Mouse (Mus musculus) thymus, postnatal 10 days (tissue): ENCODE results near the gene Snrnp200.
A peak's percentile ranks its signal among the peaks of the same experiment; 100 is the strongest.
"Not testable (repeated sequence)": the region's sequence is repeated elsewhere in the genome, so short reads cannot be mapped to it uniquely, and the experiment has no call there.

ENCODE experiments used
- DNase-seq, 2 experiments: peaks; one replicate each; pipeline ENCODE4 v3.0.0; 2021; ENCODE audit warnings: low spot score in 2 of 2

The Snrnp200 gene

DNA sequence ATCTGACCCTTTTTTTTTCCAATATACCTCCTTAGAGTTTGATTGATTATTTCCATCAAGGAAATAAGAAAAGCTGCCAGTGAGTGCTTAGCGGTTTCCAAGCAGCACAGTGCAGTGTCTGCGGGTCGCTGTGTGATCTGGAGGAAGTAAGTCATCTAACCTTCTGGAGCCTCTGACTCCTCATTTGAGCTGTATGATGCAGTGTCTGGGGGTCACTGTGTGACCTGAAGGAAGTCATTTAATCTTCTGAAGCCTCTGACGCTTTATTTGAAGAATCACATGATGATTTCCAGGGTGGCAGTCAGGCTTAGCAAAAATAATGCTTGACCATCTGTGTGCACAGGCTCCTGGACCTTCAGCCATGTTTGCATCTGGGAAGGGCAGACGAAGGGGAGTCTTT lies 44.6 kb downstream of the Snrnp200 start:
- DNase-seq: no peak

DNA sequence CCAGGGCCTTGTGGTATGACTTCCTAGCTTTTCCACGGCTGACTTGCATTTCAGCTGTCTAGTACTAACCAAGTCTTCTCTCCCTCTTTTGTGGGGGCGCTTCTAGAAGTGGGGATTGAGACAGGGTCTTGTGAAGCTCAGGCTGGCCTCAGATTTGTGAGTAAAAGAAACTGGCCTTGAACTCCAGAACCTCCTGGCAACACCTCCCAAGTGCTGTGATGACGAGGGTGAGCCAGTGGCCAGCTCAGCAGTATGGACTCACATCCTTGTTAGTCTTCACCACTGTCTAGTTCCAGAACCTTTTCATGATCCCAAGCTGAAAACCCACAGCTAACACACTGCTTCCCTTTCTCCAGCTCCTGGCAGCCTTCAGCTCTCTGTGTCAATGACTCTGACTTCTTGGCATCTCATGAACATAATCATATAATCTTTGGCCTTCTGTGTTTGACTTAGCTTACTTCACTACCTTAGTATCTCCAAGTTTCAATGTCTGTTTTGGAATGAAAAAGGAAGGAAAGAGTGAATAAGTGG lies 46.5 kb downstream of the Snrnp200 start:
- no peak for DNase-seq

DNA sequence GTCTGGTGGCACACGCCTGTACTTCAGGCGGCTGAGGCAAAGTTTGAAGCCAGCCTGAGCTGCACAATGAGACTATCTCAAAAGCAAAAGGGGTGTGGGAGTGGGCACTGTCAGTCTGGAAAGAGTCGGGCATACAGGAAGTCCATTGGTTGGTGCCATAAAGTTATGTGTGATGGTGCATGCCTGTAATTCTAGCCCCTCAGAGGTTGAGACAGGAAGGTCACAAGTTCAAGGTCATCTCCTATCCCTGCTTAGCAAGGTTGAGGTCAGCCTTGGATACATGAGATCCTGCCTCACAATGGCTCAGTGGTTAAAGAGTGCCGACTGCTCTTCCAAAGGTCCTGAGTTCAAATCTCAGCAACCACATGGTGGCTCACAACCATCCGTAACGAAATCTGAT lies 47.1 kb downstream of the Snrnp200 start:
- DNase-seq: no peak

DNA sequence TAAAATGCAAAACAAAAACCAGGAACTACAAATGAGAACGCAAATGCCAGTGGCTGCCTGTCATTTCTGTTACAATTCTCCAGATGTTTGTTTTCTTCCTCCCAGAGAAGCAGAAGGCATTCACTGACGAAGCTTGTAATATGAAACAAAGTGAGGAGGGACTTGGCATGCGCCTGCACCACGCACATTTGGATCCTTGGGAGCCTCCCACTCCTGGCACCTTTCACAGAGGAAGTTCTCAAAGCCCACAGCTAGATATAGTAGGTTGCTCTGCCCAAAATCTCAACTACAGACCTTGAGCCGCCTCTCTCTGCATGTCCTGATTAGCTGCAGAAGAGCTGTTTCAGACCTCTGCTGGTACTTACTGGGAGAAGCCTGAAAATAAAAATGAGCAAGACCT lies 51.2 kb downstream of the Snrnp200 start:
- DNase-seq: no peak

DNA sequence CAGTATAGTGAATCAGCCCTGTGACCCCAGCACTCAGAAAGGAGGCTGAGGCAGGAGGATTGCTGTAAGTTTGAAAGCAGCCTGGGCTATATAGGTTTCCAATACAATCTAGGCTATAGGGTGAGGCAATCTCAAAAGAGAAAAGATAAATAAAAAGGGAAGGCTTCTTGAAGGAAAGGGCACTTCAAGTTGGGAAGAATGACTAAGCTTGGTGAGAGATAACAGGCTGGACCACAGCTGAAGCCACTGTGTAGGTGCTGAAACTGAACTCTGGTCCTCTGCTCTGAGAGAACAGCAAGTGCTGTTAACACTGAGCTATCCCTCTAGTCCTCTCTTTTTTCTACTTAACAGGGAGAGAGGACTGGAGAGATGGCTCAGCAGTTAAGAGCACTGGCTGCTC lies 54.3 kb downstream of the Snrnp200 start:
- no peak for DNase-seq

DNA sequence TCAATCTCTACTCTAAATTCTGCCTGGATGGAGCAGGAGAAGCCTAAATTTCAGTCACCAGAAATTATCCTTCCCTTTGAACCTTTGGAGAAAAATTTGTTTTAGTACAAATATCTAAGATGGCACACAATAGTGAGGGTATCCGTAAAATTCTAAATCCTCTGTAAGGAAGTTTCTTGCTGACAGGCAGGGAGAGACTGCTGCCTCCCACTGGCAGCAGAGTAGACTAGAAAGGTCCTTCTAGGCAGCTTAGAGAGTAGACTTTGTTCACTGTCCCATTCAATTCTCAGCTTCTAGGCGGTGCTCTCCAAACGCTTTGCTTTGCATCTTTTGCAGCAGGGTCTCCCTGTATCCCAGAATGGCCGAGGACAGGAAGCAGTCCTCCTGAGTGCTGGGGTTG lies 59.7 kb downstream of the Snrnp200 start:
- DNase-seq: no peak

DNA sequence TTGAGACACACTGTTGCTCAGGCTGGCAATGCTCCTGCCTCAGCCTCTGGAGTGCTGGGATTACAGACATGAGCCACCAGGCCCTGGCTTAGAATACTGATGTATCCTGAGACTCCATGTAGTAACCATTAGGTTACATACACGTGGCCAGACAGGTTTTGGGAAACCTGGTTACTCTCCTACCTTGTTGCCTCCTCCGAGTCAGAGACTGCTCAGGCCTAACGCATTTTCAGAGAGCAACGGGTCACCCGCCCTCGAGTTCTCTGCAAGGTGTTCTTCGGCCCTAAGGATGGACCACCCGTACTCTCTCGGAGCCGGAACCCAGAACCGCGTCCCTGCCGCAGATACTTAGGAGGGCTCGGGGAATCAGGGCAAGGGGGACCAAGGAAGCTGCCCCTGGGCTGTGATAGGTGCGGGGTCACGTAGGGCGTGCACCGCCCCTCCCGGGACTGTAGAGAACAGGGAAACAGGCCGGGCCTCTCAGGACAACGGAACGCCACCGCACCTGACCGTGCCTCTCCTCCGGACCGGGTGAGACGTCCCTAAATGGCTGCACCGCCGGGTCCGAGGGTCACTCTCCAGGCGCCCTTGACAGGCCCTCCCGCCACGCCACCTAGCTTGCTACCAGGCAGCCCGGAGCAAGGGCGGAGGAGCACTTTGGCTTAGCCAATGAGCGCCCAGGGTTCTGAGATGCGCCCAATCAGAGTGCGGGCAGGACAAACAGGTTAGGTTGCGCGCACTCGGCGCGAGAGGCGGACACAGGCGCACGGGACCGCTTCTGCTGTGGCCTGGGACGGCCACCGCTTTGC lies 61.5 kb downstream of the Snrnp200 start, which contains the start of gene Stard7:
Stard7 (plus strand) TSS at position 728 of the 809 bp plus-strand sequence.
- DNase-seq: peak; percentile 89 to 91

DNA sequence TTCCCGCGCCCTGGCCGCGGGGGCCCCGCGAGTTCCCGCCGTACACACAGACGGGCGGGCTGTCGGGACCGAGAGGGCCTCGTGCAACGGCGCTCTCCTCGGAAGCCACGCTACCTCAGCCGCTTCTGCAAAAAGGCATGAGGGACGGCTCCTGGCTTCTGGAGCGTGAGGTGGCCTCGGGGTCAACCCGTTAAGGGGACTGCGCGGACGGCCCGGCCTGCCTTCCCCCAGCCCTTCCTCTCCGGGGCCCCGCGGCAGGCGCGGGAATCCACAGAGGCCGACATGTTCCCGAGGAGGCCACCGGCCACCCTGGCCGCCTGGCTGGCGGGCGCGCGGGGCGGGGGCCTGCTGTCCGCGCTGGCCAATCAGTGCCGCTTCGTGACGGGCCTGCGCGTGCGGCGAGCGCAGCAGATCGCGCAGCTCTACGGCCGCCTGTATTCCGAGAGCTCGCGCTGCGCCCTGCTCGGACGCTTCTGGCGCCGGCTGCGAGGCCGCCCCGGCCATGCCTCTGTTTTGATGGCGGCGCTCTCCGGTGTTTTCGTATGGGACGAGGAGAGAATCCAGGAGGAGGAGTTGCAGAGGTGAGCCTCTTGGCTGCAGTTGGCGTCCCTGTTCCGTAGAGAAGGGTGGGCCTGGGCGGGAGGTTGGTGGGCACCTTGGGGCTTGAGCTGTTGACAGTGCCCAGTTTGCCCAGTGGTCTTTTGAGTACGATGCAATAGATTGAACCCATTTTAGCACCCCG lies 62.3 kb downstream of the Snrnp200 start:
- DNase-seq: peak; percentile 42 to 49

DNA sequence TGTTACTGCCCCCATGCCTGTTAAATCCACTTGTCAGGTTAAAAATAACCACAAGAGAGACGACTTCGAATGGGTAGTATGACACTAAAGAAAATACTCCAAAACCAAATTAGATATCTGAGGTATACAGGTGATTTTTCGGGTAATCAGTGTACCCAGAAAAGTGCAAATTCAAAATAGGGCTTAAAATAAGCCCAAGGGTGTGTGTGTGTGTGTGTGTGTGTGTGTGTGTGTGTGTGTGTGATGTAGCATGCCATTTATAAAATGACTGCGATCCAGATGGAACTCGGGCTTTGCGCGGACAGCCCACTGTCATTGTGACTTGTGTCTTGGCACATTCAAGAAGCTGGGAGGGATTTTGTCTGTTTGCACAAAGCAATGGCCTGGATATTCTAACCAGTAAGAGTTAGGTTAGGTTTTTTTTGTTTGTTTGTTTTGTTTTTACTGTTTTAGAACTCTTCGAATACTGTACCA lies 62.9 kb downstream of the Snrnp200 start:
- no peak for DNase-seq

DNA sequence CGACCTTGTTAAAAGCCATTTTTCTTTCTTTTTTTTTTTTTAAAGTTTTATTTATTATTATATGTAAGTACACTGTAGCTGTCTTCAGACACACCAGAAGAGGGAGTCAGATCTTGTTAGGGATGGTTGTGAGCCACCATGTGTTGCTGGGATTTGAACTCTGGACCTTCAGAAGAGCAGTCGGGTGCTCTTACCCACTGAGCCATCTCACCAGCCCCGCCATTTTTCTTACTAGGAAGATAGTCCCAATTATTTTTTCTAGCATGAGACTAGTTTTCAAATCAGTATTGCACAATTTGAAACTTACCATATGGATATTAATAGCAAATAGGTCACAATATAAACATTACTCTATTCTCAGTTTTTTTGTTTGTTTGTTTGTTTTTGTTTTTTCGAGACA lies 63.9 kb downstream of the Snrnp200 start:
- DNase-seq: not testable (repeated sequence)

DNA sequence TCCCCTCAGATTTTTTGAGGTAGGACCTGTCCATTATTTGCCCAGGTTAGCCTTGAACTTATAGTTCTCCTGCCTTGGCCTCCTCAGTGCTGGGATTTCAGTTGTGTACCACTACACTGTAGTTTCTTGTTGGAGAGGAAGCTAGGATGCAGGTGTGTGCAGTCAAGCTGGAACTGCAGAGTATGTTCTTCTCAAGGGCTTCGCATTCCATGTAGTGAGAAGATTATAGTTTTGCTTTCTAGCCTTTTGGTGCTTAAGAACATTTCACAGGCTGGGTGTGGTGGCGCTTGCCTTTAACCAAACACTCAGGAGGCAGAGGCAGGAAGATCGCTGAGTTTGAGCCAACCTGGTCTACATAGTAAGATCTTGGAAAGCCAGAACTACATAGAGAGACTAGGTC lies 64.6 kb downstream of the Snrnp200 start:
- DNase-seq: no peak

DNA sequence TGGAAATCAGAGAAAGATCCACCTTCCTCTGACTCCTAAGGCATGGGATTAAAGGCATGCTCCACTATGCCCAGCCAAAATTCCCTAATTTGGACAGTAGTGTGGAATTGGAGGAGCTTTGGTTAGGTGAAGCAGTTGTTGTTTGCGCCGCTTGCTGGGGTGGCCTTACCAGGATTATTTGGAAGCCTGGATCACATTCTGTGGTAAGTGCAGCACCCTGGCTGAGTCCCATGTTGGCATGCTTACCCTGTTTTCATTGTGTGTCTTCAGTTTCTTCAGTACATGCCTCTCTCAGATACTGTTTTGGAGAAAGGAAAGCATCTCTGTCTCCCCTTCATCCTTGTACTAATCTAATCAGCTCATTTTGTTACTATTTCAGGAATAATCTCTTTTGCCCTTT lies 66.4 kb downstream of the Snrnp200 start:
- no peak for DNase-seq

DNA sequence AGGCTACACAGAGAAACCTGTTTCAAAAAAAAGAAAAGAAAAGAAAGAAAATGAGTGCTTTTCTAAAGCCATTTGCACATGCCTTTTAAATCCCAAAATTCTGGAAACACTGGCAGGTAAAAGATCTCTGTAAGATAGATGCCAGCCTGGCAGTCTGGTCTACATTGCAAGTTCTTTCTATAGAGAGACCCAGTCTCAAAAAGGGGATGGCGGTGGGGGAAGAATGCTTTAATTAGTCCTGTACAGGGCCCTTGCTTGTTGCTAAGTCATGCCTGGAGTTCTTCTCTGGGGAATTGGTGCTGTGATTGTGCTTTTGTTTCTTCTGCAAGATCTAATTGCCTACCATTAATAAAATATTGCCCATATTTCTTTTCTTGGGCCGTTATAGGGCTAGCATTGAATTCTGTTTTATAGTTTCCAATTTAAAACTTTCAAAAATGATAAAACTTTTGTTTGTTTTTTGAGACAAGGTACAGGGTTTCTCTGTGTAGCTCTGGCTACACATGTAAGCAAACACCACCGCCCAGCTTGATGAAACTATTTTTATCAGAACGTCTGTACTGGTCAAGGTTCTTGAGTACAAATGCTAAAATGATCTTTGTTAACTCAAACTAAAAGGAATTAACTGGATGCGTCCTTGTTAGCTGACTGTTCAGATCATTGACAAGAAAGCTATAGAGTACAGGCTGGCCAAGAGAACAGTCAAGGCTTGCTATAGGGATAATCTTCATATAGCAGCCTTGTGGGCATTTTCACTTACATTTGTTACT lies 67.5 kb downstream of the Snrnp200 start:
- no peak for DNase-seq

DNA sequence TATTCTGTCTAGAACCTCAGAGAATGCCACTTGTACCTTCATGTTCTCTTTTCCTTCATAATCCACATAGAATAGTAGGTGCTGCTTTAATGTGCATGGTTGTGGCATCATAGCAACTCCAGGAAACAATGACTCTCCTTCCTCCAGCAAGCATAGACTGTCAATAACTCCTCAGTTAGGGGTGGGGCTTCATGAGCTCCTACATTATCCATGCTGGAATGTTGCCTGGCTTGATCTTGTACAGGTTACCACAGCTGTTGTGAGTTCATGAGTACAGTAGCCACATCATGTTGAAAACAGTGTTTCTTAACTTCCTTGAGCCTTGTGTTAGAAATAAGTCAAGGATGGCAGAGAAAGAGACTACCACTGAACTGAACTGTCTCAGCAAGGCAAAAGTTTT lies 70.0 kb downstream of the Snrnp200 start:
- DNase-seq: no peak
